Mouse (Mus musculus) lung, embryonic 16.5 days (tissue): ENCODE data around the gene Foxd1. TPM values are rescaled to one million over a fixed set of nuclear protein-coding genes. Genes with fewer than 3 reads are reported as not detected.

Experiments used
- ATAC-seq: fragments of 200-750 bp; cut with Nextera tagmentation; 2 replicates; pipeline ENCODE4 v1.8.0; 2017; ENCODE audit warnings: low read depth, mild to moderate bottlenecking, moderate library complexity
- H3K27ac ChIP-seq: fragments of 300-500 bp; sonication (generic); 2 replicates; pipeline ENCODE4 v1.5.1; 2014; ENCODE audit warnings: mild to moderate bottlenecking, control low read depth, low read length
- H3K27me3 ChIP-seq: fragments of 300-500 bp; sonication (generic); 2 replicates; pipeline ENCODE4 v1.6.1; 2014; ENCODE audit warnings: low read depth, low read length, mixed read lengths; ENCODE audit not compliant: control insufficient read depth, insufficient read depth
- H3K36me3 ChIP-seq: fragments of 300-500 bp; sonication (generic); 2 replicates; pipeline ENCODE4 v1.6.1; 2014; ENCODE audit warnings: low read length; ENCODE audit not compliant: control insufficient read depth, insufficient read depth
- H3K4me1 ChIP-seq: fragments of 300-500 bp; sonication (generic); replicated peaks from 2 replicates; pipeline ENCODE4 v1.6.1; 2014; ENCODE audit warnings: low read length, mixed read lengths; ENCODE audit not compliant: control insufficient read depth, insufficient read depth
- H3K4me2 ChIP-seq: fragments of 300-500 bp; sonication (generic); 2 replicates; pipeline ENCODE4 v1.6.1; 2014; ENCODE audit warnings: low read depth, low read length, control low read depth
- H3K4me3 ChIP-seq: fragments of 300-500 bp; sonication (generic); 2 replicates; pipeline ENCODE4 v1.5.1; 2014; ENCODE audit warnings: mild to moderate bottlenecking, low read length, control low read depth
- H3K9ac ChIP-seq: fragments of 300-500 bp; sonication (generic); 2 replicates; pipeline ENCODE4 v1.6.1; 2014; ENCODE audit warnings: low read length, control low read depth
- H3K9me3 ChIP-seq: fragments of 300-500 bp; sonication (generic); 2 replicates; pipeline ENCODE4 v1.6.1; 2016; ENCODE audit warnings: low read length; ENCODE audit not compliant: control insufficient read depth
- WGBS: fragments of 180-500 bp; shearing (Covaris S2); extraction: QIAGEN DNeasy Blood & Tissue Kit; methylation state at CpG from one replicate; pipeline ENCODE4 v1.1.7; 2014; 5-methylcytosine and 5-hydroxymethylcytosine counted together
- polyA plus RNA-seq: library from polyadenylated mRNA; unstranded; fragments of >200 nt; fragmentation: Nextera tagmentation; extraction: Ambion mirVana; gene quantifications from 2 replicates; pipeline ENCODE4 v1.2.1, GENCODE M21; 2015

The Foxd1 gene
- polyA plus RNA-seq, 1 experiment from 2014 or later = not detected

DNA sequence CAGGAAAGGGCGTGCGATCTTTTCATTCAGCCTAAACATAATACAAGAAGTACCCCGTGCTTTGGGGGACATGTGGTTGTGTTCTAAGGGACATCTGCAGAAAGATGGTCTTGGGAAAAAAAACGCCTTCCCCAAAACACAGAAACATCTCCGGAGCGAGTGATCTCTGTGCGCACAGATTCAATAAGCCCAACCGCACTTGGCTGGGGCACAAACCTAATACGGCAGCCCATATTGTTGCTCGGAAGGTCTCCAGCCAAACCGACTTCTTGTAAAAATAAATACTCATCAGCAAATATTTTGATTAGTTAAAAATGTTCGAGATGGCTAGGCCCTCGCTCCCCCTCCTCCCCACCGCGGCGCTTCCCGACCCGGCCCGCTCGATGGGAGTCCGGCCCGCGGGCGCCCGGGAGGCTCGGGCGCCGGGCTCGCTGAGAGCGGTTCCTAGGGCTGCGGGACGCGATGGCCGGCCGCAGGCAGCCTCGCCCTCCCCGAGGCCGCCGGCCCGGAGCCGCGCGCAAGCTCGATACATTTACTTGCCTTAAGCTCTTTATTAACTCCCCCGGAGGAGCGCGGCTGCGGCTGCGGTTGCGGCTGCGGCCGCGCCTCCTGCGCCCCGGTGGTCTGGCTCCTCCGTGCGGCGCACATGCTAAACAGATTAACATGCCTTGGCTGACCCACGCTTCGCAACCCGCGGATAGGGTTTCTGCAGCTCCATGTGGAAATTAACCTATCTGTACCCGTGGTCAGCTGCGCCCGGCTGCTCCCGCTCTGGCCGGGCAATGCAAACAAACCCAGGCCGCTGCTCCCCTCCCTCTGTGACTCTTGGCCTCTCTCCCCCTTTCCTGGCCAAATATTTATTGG is 37.0 kb downstream of the Foxd1 start:
- under 1% methylated on average over 61 of the region's 68 CpGs for WGBS
- peak; percentile 70 for ATAC-seq
- Histone ChIP-seq H3K4me3 (peak overlapping the region; percentile 48), H3K27me3 (peaks cover 57% of the 10 kb centered on the region), H3K9me3 (peaks cover 5% of the 10 kb centered on the region), H3K36me3 (no peaks in the 10 kb centered on the region), H3K27ac (no peak overlapping the region), H3K4me1 (peaks cover 7% of the 10 kb centered on the region), H3K4me2 (peak overlapping the region; percentile 75), H3K9ac (peak overlapping the region; percentile 42; the same call in 1 of the 2 replicates)

DNA sequence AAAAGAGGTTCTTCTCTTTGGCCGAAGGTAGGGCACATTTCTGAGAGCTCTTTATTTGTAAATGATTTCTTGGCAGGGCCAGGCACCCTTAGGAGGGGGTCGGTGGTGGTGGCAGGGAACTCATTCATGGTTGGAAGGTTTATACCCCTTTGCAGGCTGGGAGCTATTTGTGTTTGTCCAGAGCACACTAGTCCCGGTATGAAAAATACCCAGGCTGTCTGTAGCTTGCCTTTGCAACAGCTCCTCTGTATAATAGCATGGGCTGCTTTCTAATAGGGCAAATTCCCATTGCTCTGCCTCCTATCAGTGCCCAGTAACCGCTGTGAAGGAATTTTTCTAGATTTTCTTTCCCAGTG is 37.6 kb downstream of the Foxd1 start:
- Histone ChIP-seq H3K36me3 (no peaks in the 10 kb centered on the region), H3K9ac (no peak overlapping the region), H3K4me1 (peaks cover 7% of the 10 kb centered on the region), H3K9me3 (no peaks in the 10 kb centered on the region), H3K4me2 (peak overlapping the region; percentile 75), H3K27me3 (peaks cover 57% of the 10 kb centered on the region), H3K27ac (no peak overlapping the region), H3K4me3 (peak overlapping the region; percentile 48; the same call in 1 of the 2 replicates)
- WGBS = 2% methylated on average over 4 of the region's 4 CpGs
- peak; percentile 51; the same call in 1 of the 2 replicates for ATAC-seq

DNA sequence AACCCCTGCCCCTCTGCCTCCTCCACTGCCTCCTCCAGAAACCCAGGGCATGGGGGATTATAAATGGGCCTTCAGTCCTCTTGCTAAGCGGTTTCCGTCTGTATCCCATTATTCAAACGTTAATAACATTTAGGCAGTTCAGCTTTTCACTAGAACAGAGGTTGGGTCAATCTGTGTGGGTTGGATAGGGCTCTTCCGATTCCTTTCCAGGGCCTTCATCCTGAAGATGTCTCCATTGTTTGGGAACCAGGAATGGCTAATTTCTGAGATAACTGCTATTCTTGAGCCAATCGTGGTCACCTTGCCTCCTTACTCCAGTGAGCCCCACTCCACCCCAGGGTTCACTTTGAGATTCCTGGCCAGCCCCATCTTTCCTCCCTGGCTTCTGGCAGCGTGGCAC is 38.0 kb downstream of the Foxd1 start:
- Histone ChIP-seq H3K4me2 (no peak overlapping the region), H3K4me1 (peaks cover 7% of the 10 kb centered on the region), H3K9ac (no peak overlapping the region), H3K27me3 (peaks cover 57% of the 10 kb centered on the region), H3K9me3 (no peaks in the 10 kb centered on the region), H3K27ac (no peak overlapping the region), H3K4me3 (no peak overlapping the region), H3K36me3 (no peaks in the 10 kb centered on the region)
- ATAC-seq = no peak
- 34% methylated on average over 6 of the region's 6 CpGs for WGBS

GRCm38 (mm10) chr13:98393356-98394070 is 39.5 kb downstream of the Foxd1 start:
- H3K4me1 ChIP-seq = peaks cover 7% of the 10 kb centered on the region
- 15% methylated on average over 10 of the region's 10 CpGs for WGBS
- no peaks in the 10 kb centered on the region for H3K36me3 ChIP-seq
- H3K9me3 ChIP-seq = no peaks in the 10 kb centered on the region
- H3K9ac ChIP-seq = no peak overlapping the region
- no peak for ATAC-seq
- no peak overlapping the region for H3K27ac ChIP-seq
- no peak overlapping the region for H3K4me2 ChIP-seq
- H3K27me3 ChIP-seq = peaks cover 54% of the 10 kb centered on the region
- H3K4me3 ChIP-seq = no peak overlapping the region

Other genes starting within 250 kb of the Foxd1 start
- gene Arhgef28, start 147.8 kb upstream of the Foxd1 start, polyA plus RNA-seq = 21.7 and 24.4 TPM in 2 replicates
- 26.4 and 28.6 TPM in 2 replicates for gene Utp15, start 91.2 kb upstream of the Foxd1 start, polyA plus RNA-seq
- gene Ankra2, start 91.2 kb upstream of the Foxd1 start, polyA plus RNA-seq = 16.8 and 17.2 TPM in 2 replicates
- not detected in 2 replicates for gene Gm21976, start 74.4 kb upstream of the Foxd1 start, polyA plus RNA-seq
- gene Btf3, start 37.2 kb upstream of the Foxd1 start, polyA plus RNA-seq = 621 and 661 TPM in 2 replicates
- gene Gm10320, start 137.8 kb downstream of the Foxd1 start, polyA plus RNA-seq = 1.2 and 1.8 TPM in 2 replicates